Mouse (Mus musculus) splenic B cell, adult 2 months (primary cell): Measurements from ENCODE around the gene Chsy1.

Source experiments
- DNase-seq: peaks from one replicate; pipeline ENCODE4 v3.0.0-alpha.2; 2011; ENCODE audit warnings: low read depth, low spot score
- H3K27me3 ChIP-seq: 2 replicates; pipeline ENCODE4 v1.6.1; 2012; ENCODE audit warnings: mild to moderate bottlenecking, low read length, moderate library complexity, mixed read lengths; ENCODE audit not compliant: control insufficient read depth, poor library complexity, insufficient read depth, severe bottlenecking
- H3K36me3 ChIP-seq: 2 replicates; pipeline ENCODE4 v1.6.1; 2012; ENCODE audit warnings: mild to moderate bottlenecking, low read length, moderate library complexity, mixed read lengths; ENCODE audit not compliant: control insufficient read depth, poor library complexity, insufficient read depth, severe bottlenecking

Chsy1 gene

DNA sequence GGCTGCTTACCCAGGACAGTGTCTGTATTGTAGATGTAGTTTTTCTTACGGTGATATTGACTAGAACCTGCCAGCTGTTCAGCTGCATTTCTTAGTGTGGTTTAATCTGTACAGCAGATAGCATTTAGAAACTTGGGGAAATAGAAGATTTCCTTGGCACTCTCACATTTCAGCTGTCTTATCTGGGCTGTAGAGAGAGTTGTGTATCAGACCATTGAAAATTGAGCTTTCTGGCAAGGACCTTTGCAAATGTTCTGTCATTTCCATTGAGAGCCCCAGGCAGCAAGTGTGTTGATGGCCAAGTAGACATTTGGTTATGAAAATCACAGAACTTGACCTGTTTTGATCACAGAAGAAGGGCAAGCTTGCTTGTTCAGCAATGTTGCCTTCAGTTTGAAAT, 10.8 kb downstream of the Chsy1 start:
- no peak for DNase-seq
- Histone ChIP-seq H3K27me3 (no peaks in the 10 kb centered on the region), H3K36me3 (no peaks in the 10 kb centered on the region)

DNA sequence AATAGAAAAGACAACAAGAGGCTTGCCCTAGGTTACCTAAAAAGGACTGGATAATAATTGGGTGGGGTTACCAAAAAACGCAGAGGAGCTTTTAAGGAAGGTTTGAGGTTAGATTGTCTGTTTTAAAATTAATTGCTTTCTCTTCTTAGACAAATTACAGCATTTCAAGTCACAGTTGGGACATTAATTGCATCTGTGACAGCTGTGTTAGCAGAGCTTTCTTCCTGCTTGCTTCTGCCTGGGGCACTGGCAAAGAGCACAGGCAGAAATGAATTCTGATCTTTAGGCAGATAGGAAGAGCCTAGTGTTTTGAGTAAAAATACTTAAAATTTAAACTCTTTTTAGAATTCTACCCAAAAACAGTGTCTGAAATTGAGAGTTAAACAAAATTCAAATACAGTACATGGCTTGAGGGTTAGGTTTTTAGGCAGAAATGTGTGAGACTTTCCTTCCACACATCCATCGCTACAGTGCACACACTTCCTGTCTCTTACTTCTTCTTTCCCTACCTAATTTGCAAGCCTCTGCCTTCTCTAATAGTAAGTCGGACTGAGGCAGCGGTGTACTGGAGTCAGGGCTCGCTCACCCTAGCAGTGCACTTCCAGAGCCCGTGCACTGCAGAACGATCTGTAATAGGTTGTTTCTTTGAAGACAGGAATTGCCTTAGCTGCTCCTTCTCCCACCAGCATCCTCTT, 11.5 kb downstream of the Chsy1 start:
- Histone ChIP-seq H3K36me3 (peaks cover 1% of the 10 kb centered on the region; the same call in 1 of the 2 replicates), H3K27me3 (no peaks in the 10 kb centered on the region)
- DNase-seq: peak; percentile 82

- no peaks in the 10 kb centered on the region for H3K27me3 ChIP-seq
- DNase-seq: peak; percentile 91
These were observed 15.2 kb downstream of the Chsy1 start for GRCm38 (mm10) chr7:66124551-66124968.

GRCm38 (mm10) chr7:66125368-66125767, 16.1 kb downstream of the Chsy1 start:
- H3K36me3 ChIP-seq: peaks cover 11% of the 10 kb centered on the region
- DNase-seq: no peak
- H3K27me3 ChIP-seq: no peaks in the 10 kb centered on the region

More at GRCm38 (mm10) chr7:66124551-66124968, 15.2 kb downstream of the Chsy1 start:
- H3K36me3 ChIP-seq: peaks cover 11% of the 10 kb centered on the region

DNA sequence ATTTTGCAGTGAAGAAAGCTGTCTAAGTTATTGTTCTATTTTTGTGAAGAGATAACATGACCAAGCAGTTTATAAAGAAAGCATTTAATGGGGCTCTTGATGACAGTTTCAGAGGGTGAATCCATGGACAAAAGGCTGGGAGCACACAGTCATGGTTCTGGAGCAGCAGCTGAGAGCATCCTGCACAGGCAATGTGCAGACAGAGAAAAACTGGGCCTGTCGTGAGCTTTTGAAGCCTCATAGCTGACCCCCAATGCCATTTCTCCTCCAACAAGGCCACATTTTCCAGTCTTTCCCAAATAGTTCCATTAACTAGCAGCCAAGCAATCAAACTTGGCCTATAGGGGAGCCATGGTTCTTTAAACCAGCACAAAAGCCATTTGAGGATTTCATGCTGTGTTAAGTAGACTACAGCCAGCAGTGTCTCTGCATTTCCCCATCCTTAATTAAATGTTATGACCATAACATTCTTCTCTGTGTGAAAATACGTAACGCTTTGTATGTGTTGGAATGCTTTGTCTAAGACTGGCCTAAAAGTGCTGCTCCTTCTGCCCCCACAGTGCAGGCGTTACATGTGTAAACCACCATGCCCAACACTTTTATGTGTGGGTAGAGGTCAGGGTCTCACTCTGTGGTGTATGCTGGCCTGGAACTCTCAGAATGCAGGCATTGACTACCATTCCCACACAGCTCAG, 18.8 kb downstream of the Chsy1 start:
- Histone ChIP-seq H3K36me3 (peaks cover 11% of the 10 kb centered on the region), H3K27me3 (no peaks in the 10 kb centered on the region)
- no peak for DNase-seq

DNA sequence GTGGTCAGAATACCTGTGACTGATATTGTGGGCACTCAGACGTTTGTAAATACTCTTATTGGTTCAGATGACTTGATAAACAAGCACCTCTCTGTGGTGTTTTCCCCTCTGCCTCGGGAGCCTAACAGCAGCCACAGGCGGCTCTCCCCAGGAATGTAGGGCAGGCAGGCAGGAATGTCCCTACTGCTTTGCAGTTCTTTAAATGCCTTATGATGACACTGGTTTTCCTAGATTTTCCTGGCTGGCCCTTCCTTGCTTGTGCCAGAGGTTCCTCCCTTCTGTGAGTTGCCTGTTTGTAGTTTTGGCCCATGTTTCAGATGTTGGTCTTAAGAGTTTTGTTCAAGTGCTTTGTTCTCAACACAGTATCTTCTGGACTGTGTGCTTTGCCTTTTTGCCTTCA, 19.5 kb downstream of the Chsy1 start:
- no peaks in the 10 kb centered on the region for H3K27me3 ChIP-seq
- no peak for DNase-seq
- H3K36me3 ChIP-seq: peaks cover 11% of the 10 kb centered on the region

- peaks cover 11% of the 10 kb centered on the region for H3K36me3 ChIP-seq
These were observed 21.0 kb downstream of the Chsy1 start for GRCm38 (mm10) chr7:66130296-66130695.

GRCm38 (mm10) chr7:66131776-66132421, 22.6 kb downstream of the Chsy1 start:
- Histone ChIP-seq H3K36me3 (peaks cover 7% of the 10 kb centered on the region), H3K27me3 (no peaks in the 10 kb centered on the region)
- DNase-seq: no peak

More at GRCm38 (mm10) chr7:66130296-66130695, 21.0 kb downstream of the Chsy1 start:
- no peaks in the 10 kb centered on the region for H3K27me3 ChIP-seq
- DNase-seq: no peak

GRCm38 (mm10) chr7:66134154-66134553, 24.8 kb downstream of the Chsy1 start:
- no peaks in the 10 kb centered on the region; the same call in 1 of the 2 replicates for H3K36me3 ChIP-seq
- no peaks in the 10 kb centered on the region for H3K27me3 ChIP-seq
- no peak for DNase-seq

DNA sequence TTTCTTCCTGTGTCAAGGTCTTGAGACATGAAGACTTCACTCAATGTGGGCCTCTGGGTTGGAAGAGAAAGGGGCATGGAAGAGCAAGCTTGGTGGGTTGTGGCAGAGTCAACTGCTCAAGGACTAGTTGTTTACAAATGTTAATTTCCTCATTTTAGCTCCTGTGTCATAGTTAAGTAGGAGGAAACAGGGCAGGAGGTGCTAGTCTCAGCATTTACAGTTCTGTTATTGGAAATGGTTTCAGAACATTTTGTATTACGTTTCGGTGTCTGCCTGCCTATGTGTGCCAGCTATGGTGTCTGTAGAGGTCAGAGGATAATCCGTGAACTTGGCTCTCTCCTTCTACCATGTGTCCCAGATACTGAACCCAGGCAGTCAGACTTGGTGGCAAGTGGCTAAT, 26.3 kb downstream of the Chsy1 start:
- Histone ChIP-seq H3K36me3 (no peaks in the 10 kb centered on the region), H3K27me3 (no peaks in the 10 kb centered on the region)
- DNase-seq: peak; percentile 49

- H3K36me3 ChIP-seq: no peaks in the 10 kb centered on the region
- no peaks in the 10 kb centered on the region for H3K27me3 ChIP-seq
- no peak for DNase-seq
These were observed 26.9 kb downstream of the Chsy1 start for GRCm38 (mm10) chr7:66136187-66136586.

DNA sequence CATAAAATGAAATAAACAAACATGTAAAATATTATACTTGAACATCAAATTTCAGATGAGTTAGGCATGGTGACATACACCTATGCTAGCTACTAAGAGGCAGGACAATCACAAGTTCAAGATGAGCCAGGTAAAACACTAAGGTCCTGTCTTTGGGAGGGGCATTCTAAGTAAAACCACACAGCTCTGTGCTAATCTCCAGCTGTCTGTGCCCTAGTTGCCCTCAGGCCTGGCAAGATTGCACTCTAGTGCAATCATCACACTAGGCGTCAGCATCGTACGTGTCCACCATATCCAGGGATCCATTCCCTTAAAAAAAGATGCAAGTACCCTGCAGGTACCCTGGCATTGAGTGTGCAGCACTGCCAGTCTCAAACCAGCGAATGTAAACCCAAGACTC, 28.0 kb downstream of the Chsy1 start:
- H3K36me3 ChIP-seq: no peaks in the 10 kb centered on the region
- no peak for DNase-seq
- no peaks in the 10 kb centered on the region for H3K27me3 ChIP-seq

DNA sequence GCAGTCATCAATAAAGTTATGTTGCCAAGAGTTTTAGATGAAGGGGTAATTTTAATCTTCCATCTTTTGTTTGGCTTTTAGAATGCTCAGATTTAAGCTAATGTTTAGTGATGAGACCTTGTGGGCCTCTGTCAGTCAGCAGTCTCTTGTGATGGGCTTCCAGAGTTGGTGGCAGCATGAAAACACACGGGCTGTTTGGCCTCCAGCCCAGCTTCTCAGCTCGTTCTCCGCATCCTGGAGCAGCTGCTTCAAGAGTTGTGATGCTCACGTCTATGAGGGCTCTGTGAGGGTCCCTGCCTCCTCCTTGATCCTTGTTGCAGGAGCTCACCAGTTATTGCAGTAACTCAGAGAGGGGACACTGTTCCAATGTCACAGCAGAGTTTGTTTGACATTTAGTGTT, 29.0 kb downstream of the Chsy1 start:
- DNase-seq: no peak
- Histone ChIP-seq H3K27me3 (no peaks in the 10 kb centered on the region), H3K36me3 (no peaks in the 10 kb centered on the region; the same call in 1 of the 2 replicates)

DNA sequence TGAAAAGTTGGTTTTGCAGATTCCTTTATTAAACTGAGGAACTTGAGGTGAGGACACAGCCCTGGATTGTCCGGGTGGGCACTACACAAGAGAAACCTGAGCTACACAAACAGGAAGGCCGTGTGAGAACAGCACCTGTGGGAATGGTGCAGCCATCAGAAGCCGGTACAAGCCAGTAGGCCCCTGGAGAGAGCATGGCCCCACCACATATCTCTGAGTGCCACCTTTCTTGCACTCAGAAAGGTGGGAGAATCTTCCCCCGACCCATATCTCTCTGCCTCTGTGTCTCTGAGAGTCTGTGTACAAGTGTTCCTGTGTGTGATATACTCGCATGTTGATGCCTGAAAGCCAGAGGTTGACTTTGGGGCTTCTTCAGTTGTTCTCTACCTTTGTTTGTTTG, 29.6 kb downstream of the Chsy1 start:
- DNase-seq: no peak
- H3K27me3 ChIP-seq: no peaks in the 10 kb centered on the region
- H3K36me3 ChIP-seq: no peaks in the 10 kb centered on the region; the same call in 1 of the 2 replicates

- peak; percentile 58 for DNase-seq
- Histone ChIP-seq H3K36me3 (no peaks in the 10 kb centered on the region; the same call in 1 of the 2 replicates), H3K27me3 (no peaks in the 10 kb centered on the region)
These were observed 30.8 kb downstream of the Chsy1 start for GRCm38 (mm10) chr7:66140095-66140494.
